Mouse (Mus musculus): ENCODE data around the gene Prkcz. TPM values are rescaled to one million over a fixed set of nuclear protein-coding genes. Genes with fewer than 3 reads are reported as not detected.
A peak's percentile ranks its signal among the peaks of the same experiment; 100 is the strongest.

Gene Prkcz
- total and polyA plus RNA-seq, 2 experiments from 2014 or later: 104 to 106 TPM

DNA sequence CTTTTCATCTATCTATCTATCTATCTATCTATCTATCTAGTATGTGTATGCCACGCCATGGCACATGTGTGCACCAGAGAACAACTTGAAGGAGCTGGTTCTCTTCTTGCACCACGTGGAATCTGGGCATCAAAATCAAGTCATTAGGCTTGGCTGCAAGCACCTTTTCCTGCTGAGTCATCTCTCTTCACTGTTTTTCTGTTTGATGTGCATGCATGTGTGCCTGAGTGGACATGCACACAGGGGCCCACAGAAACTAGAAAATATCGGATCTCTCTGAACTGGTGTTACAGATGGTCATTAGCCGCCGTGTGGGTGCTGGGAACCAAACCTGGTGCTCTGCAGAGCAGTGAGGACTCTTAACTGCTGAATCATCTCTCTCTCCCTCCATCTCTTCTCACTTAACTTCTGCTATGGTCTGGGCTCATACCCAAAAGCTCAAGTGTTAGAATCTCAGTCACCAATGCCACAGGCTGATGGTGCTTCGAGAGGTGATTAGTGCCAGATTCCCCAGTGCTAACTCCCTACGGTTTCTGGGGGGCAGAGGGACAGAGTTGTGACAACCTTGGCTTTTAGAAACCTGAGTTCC is 56.6 kb downstream of the Prkcz start:
- no peak for TF ChIP-seq CTCF (IDR thresholded peaks at IDR 0.05)
- H3K27me3 ChIP-seq (ENCODE audit: insufficient read depth, low read length): no peaks in the 10 kb centered on the region
- peak overlapping the region; percentile 49; the same call in 1 of the 2 replicates for H3K27ac ChIP-seq (ENCODE audit: low read depth, low read length)
- H3K4me3 ChIP-seq (ENCODE audit: low read depth, low read length): no peak overlapping the region
- H3K9ac ChIP-seq (replicated peaks; ENCODE audit: low read length, poor library complexity, severe bottlenecking): no peak overlapping the region
- H3K36me3 ChIP-seq (ENCODE audit: insufficient read depth, low read length): no peaks in the 10 kb centered on the region
- no peak for DNase-seq (ENCODE audit: low spot score)
- ATAC-seq (ENCODE audit: low FRiP score): no peak
- peaks cover 27% of the 10 kb centered on the region for H3K4me1 ChIP-seq (ENCODE audit: insufficient read depth, low read length)
- no peaks in the 10 kb centered on the region for H3K9me3 ChIP-seq (ENCODE audit: low read length)
- WGBS: 88% methylated on average over 7 of the region's 7 CpGs
- H3K4me2 ChIP-seq (ENCODE audit: low read depth, low read length, poor library complexity, severe bottlenecking): no peak overlapping the region

DNA sequence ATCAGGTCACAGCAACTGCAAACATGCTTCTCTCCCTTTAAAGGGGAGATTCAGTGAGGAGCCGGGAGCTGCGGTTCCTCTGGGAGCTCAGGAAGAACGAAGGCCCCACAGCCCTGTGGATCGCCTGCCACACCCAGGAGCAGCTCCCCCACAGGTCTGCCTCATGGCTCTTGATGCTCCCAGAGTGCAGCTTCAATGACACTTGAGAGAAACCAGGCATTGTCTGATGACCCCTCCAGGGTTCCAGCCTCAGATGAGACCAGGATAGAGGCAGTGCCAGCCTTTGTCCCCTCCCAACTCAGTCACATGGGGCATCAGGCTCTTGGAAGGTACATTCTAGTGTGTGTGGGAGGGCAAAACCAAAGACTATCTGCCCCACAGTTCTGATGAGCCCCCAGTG is 59.2 kb downstream of the Prkcz start:
- H3K9ac ChIP-seq (replicated peaks; ENCODE audit: low read length, poor library complexity, severe bottlenecking): no peak overlapping the region
- no peak for DNase-seq (ENCODE audit: low spot score)
- H3K36me3 ChIP-seq (ENCODE audit: insufficient read depth, low read length): peaks cover 4% of the 10 kb centered on the region; the same call in 1 of the 2 replicates
- peak overlapping the region; percentile 44 for H3K27ac ChIP-seq (ENCODE audit: low read depth, low read length)
- H3K4me2 ChIP-seq (ENCODE audit: low read depth, low read length, poor library complexity, severe bottlenecking): no peak overlapping the region
- no peak for TF ChIP-seq CTCF (IDR thresholded peaks at IDR 0.05)
- no peaks in the 10 kb centered on the region for H3K9me3 ChIP-seq (ENCODE audit: low read length)
- H3K4me1 ChIP-seq (ENCODE audit: insufficient read depth, low read length): peaks cover 16% of the 10 kb centered on the region; the same call in 1 of the 2 replicates
- ATAC-seq (ENCODE audit: low FRiP score): no peak
- 47% methylated on average over 4 of the region's 4 CpGs for WGBS
- H3K4me3 ChIP-seq (ENCODE audit: low read depth, low read length): no peak overlapping the region
- no peaks in the 10 kb centered on the region for H3K27me3 ChIP-seq (ENCODE audit: insufficient read depth, low read length)

DNA sequence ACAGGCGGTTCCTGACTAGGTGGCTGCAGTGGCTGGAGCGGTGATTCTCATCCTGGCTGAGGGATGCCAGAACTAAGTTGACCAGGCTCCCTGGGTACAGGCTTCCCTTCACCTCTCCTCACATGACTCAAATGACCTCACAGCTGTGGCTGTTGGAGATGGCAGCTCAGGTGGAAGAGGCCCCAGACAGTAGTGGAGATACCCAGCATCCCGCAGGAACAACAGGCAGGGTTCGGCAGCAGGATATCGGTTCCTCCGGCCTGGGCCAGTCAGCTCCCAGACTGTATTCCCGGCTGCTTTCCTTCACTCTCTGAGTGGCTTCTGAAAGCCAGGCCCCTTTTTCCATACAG is 60.1 kb downstream of the Prkcz start:
- no peak overlapping the region for H3K9ac ChIP-seq (replicated peaks; ENCODE audit: low read length, poor library complexity, severe bottlenecking)
- TF ChIP-seq CTCF (IDR thresholded peaks at IDR 0.05): no peak
- ATAC-seq (ENCODE audit: low FRiP score) (no peak), DNase-seq (ENCODE audit: low spot score) (no peak)
- H3K27me3 ChIP-seq (ENCODE audit: insufficient read depth, low read length): no peaks in the 10 kb centered on the region
- H3K36me3 ChIP-seq (ENCODE audit: insufficient read depth, low read length): peaks cover 4% of the 10 kb centered on the region; the same call in 1 of the 2 replicates
- no peaks in the 10 kb centered on the region for H3K9me3 ChIP-seq (ENCODE audit: low read length)
- no peak overlapping the region for H3K4me3 ChIP-seq (ENCODE audit: low read depth, low read length)
- peak overlapping the region; percentile 44; the same call in 1 of the 2 replicates for H3K27ac ChIP-seq (ENCODE audit: low read depth, low read length)
- no peak overlapping the region for H3K4me2 ChIP-seq (ENCODE audit: low read depth, low read length, poor library complexity, severe bottlenecking)
- WGBS: 88% methylated on average over 7 of the region's 7 CpGs
- H3K4me1 ChIP-seq (ENCODE audit: insufficient read depth, low read length): peaks cover 9% of the 10 kb centered on the region; the same call in 1 of the 2 replicates

DNA sequence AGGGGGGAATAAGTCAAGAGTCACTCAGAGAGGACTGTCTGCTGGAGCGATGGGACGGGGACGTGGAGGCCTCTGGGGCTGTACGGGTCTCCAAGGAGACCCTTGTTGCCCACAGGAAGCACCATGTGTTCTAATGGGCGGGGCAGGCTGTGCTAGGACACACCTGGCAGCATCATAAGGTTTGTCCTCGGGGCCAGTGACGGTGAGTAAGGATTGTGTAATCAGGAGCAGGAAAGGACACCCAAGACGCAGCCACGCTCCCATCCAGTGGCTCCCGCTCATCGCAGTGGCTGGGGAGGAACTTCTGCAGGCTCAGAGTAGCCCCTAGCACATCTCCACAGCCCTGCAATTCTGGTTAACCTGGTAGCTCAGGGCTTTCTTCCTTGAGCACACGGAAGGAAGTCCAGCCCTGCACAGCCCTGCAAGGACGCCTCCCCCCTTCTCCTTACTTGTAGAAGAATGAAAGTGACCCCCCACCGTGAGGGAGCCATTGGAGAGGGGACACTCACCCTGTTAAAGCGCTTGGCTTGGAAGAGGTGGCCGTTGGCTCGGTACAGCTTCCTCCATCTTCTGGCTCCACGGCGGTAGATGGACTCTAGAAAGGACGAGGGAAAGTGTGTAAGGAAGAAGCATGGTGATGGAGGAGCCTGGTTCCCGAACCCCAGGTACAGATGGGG is 60.6 kb downstream of the Prkcz start:
- no peak for TF ChIP-seq CTCF (IDR thresholded peaks at IDR 0.05)
- Histone ChIP-seq H3K27me3 (ENCODE audit: insufficient read depth, low read length) (no peaks in the 10 kb centered on the region), H3K27ac (ENCODE audit: low read depth, low read length) (no peak overlapping the region), H3K9ac (replicated peaks; ENCODE audit: low read length, poor library complexity, severe bottlenecking) (no peak overlapping the region), H3K4me3 (ENCODE audit: low read depth, low read length) (no peak overlapping the region), H3K9me3 (ENCODE audit: low read length) (no peaks in the 10 kb centered on the region), H3K4me1 (ENCODE audit: insufficient read depth, low read length) (peaks cover 6% of the 10 kb centered on the region; the same call in 1 of the 2 replicates), H3K4me2 (ENCODE audit: low read depth, low read length, poor library complexity, severe bottlenecking) (no peak overlapping the region), H3K36me3 (ENCODE audit: insufficient read depth, low read length) (peaks cover 4% of the 10 kb centered on the region; the same call in 1 of the 2 replicates)
- no peak for DNase-seq (ENCODE audit: low spot score)
- WGBS: 76% methylated on average over 21 of the region's 21 CpGs
- ATAC-seq (ENCODE audit: low FRiP score): no peak

DNA sequence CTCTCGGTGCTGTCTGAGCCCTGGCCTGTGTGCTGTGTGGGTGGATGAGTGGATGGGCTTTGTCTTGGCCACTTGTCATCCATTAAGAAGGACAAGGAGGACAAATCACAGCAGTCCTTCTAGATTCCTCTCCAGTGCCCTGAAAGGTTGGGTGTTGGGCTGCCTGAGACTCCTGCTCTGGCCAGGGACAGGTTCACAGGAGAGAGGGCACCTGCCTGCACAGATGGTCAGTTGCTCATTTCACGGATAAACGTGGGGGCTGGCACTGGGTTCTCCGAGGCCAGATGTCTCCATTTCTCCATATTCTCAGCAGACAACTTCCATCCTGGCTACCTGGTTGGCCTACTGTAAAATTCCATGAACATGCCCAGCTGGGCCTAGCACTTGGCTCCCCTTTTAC is 62.3 kb downstream of the Prkcz start:
- ATAC-seq (ENCODE audit: low FRiP score) (no peak), DNase-seq (ENCODE audit: low spot score) (no peak)
- TF ChIP-seq CTCF (IDR thresholded peaks at IDR 0.05): no peak
- Histone ChIP-seq H3K4me3 (ENCODE audit: low read depth, low read length) (no peak overlapping the region), H3K9me3 (ENCODE audit: low read length) (no peaks in the 10 kb centered on the region), H3K36me3 (ENCODE audit: insufficient read depth, low read length) (peaks cover 4% of the 10 kb centered on the region; the same call in 1 of the 2 replicates), H3K27me3 (ENCODE audit: insufficient read depth, low read length) (no peaks in the 10 kb centered on the region), H3K4me2 (ENCODE audit: low read depth, low read length, poor library complexity, severe bottlenecking) (no peak overlapping the region), H3K4me1 (ENCODE audit: insufficient read depth, low read length) (peaks cover 4% of the 10 kb centered on the region; the same call in 1 of the 2 replicates), H3K9ac (replicated peaks; ENCODE audit: low read length, poor library complexity, severe bottlenecking) (no peak overlapping the region), H3K27ac (ENCODE audit: low read depth, low read length) (no peak overlapping the region)
- WGBS: 81% methylated on average over 4 of the region's 4 CpGs

DNA sequence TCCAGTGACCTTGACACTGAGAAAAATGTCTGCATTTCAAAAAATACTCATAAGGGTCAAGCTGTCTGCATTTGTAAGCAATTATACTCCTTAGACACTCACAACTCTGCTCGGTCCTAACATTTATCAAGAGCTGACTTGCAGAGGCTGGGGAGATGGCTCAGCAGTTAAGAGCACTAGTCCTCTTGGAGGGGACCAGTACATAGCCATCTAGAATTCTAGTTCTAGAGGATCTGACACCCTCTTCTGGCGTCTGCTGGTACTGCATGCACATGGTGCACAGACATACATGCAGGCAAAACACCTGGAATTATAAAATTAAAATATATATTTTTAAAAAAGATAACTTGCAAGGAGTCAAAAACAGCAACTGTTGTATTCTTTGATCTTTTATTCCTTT is 64.1 kb downstream of the Prkcz start:
- H3K27ac ChIP-seq (ENCODE audit: low read depth, low read length): no peak overlapping the region
- H3K4me1 ChIP-seq (ENCODE audit: insufficient read depth, low read length): peaks cover 2% of the 10 kb centered on the region; the same call in 1 of the 2 replicates
- WGBS: 61% methylated on average over 2 of the region's 2 CpGs
- H3K9ac ChIP-seq (replicated peaks; ENCODE audit: low read length, poor library complexity, severe bottlenecking): no peak overlapping the region
- DNase-seq (ENCODE audit: low spot score) (peak; percentile 61), ATAC-seq (ENCODE audit: low FRiP score) (no peak)
- TF ChIP-seq CTCF (IDR thresholded peaks at IDR 0.05): peak; percentile 64
- H3K4me3 ChIP-seq (ENCODE audit: low read depth, low read length): no peak overlapping the region
- H3K9me3 ChIP-seq (ENCODE audit: low read length): no peaks in the 10 kb centered on the region
- H3K27me3 ChIP-seq (ENCODE audit: insufficient read depth, low read length): no peaks in the 10 kb centered on the region
- peaks cover 4% of the 10 kb centered on the region; the same call in 1 of the 2 replicates for H3K36me3 ChIP-seq (ENCODE audit: insufficient read depth, low read length)
- no peak overlapping the region for H3K4me2 ChIP-seq (ENCODE audit: low read depth, low read length, poor library complexity, severe bottlenecking)

Measured in midbrain, postnatal 0 days (tissue).